Mouse (Mus musculus) stomach, embryonic 15.5 days (tissue): ENCODE results near the gene Csf2rb2. TPM values are rescaled to one million over a fixed set of nuclear protein-coding genes. Genes with fewer than 3 reads are reported as not detected.
A peak's percentile ranks its signal among the peaks of the same experiment; 100 is the strongest.
"Not testable (repeated sequence)": the region's sequence is repeated elsewhere in the genome, so short reads cannot be mapped to it uniquely, and the experiment has no call there.

Experiments used
- ATAC-seq: fragments of 200-750 bp; cut with Nextera tagmentation; 2 replicates; pipeline ENCODE4 v1.8.0; 2017; ENCODE audit warnings: low read depth, moderate number of reproducible peaks, moderate TSS enrichment; ENCODE audit not compliant: insufficient read depth, low FRiP score
- H3K27ac ChIP-seq: fragments of 300-500 bp; sonication (generic); 2 replicates; pipeline ENCODE4 v1.5.1; 2015; ENCODE audit warnings: mild to moderate bottlenecking, inconsistent platforms
- H3K27me3 ChIP-seq: fragments of 300-500 bp; sonication (generic); replicated peaks from 2 replicates; pipeline ENCODE4 v1.6.1; 2015; ENCODE audit warnings: inconsistent platforms
- H3K36me3 ChIP-seq: fragments of 300-500 bp; sonication (generic); 2 replicates; pipeline ENCODE4 v1.6.1; 2015; ENCODE audit warnings: inconsistent platforms
- H3K4me1 ChIP-seq: fragments of 300-500 bp; sonication (generic); 2 replicates; pipeline ENCODE4 v1.6.1; 2015; ENCODE audit warnings: inconsistent platforms
- H3K4me2 ChIP-seq: fragments of 300-500 bp; sonication (generic); 2 replicates; pipeline ENCODE4 v1.6.1; 2015; ENCODE audit warnings: mild to moderate bottlenecking, inconsistent platforms
- H3K4me3 ChIP-seq: fragments of 300-500 bp; sonication (generic); replicated peaks from 2 replicates; pipeline ENCODE4 v1.5.1; 2015; ENCODE audit warnings: inconsistent platforms
- H3K9ac ChIP-seq: fragments of 300-500 bp; sonication (generic); 2 replicates; pipeline ENCODE4 v1.6.1; 2015; ENCODE audit warnings: inconsistent platforms
- H3K9me3 ChIP-seq: fragments of 300-500 bp; sonication (generic); 2 replicates; pipeline ENCODE4 v1.6.1; 2016; ENCODE audit warnings: inconsistent platforms
- WGBS: fragments of 180-500 bp; shearing (Covaris S2); methylation state at CpG from one replicate; pipeline ENCODE4 v1.1.7; 2015; 5-methylcytosine and 5-hydroxymethylcytosine counted together
- polyA plus RNA-seq: library from polyadenylated mRNA; unstranded; fragments of >200 nt; fragmentation: Nextera tagmentation; extraction: Ambion mirVana; gene quantifications from 2 replicates; pipeline ENCODE4 v1.2.1, GENCODE M21; 2015

The Csf2rb2 gene
- polyA plus RNA-seq, 1 experiment from 2014 or later, result 0.54 TPM

- no peak overlapping the region for H3K4me2 ChIP-seq
- no peaks in the 10 kb centered on the region for H3K9me3 ChIP-seq
- peak; percentile 82; the same call in 1 of the 2 replicates for ATAC-seq
- H3K4me1 ChIP-seq, result no peaks in the 10 kb centered on the region
- 56% methylated on average over 4 of the region's 4 CpGs for WGBS
- no peak overlapping the region for H3K27ac ChIP-seq
- H3K4me3 ChIP-seq, result no peak overlapping the region
- H3K9ac ChIP-seq, result no peak overlapping the region
- no peaks in the 10 kb centered on the region for H3K27me3 ChIP-seq
- H3K36me3 ChIP-seq, result no peaks in the 10 kb centered on the region
Observed at GRCm38 (mm10) chr15:78267865-78268264, 37.7 kb downstream of the Csf2rb2 start.

GRCm38 (mm10) chr15:78267441-78267840 is 38.1 kb downstream of the Csf2rb2 start:
- H3K36me3 ChIP-seq, result no peaks in the 10 kb centered on the region
- no peaks in the 10 kb centered on the region for H3K4me1 ChIP-seq
- no peak overlapping the region for H3K4me2 ChIP-seq
- no peaks in the 10 kb centered on the region for H3K9me3 ChIP-seq
- H3K27ac ChIP-seq, result no peak overlapping the region
- ATAC-seq, result no peak
- no peaks in the 10 kb centered on the region for H3K27me3 ChIP-seq
- H3K4me3 ChIP-seq, result no peak overlapping the region
- 81% methylated on average over 10 of the region's 10 CpGs for WGBS
- no peak overlapping the region for H3K9ac ChIP-seq

- H3K27me3 ChIP-seq, result no peaks in the 10 kb centered on the region
- 74% methylated on average over 3 of the region's 3 CpGs for WGBS
Observed at GRCm38 (mm10) chr15:78263286-78263685, 42.2 kb downstream of the Csf2rb2 start.

GRCm38 (mm10) chr15:78260668-78261333 is 44.7 kb downstream of the Csf2rb2 start:
- ATAC-seq, result peak; percentile 43; the same call in 1 of the 2 replicates
- H3K9me3 ChIP-seq, result no peaks in the 10 kb centered on the region

More at GRCm38 (mm10) chr15:78263286-78263685, 42.2 kb downstream of the Csf2rb2 start:
- Histone ChIP-seq H3K9me3 (no peaks in the 10 kb centered on the region), H3K27ac (no peak overlapping the region), H3K36me3 (no peaks in the 10 kb centered on the region), H3K4me2 (no peak overlapping the region), H3K4me1 (no peaks in the 10 kb centered on the region), H3K4me3 (no peak overlapping the region), H3K9ac (no peak overlapping the region)
- ATAC-seq, result no peak

GRCm38 (mm10) chr15:78258246-78258865 is 47.2 kb downstream of the Csf2rb2 start:
- 67% methylated on average over 10 of the region's 10 CpGs for WGBS
- H3K4me3 ChIP-seq, result no peak overlapping the region
- peak overlapping the region; percentile 51; the same call in 1 of the 2 replicates for H3K27ac ChIP-seq
- no peak overlapping the region for H3K9ac ChIP-seq
- 0 out of 2 replicates have a peak, but pooled peaks cover 5% of the 10 kb centered on the region for H3K27me3 ChIP-seq
- H3K4me2 ChIP-seq, result no peak overlapping the region
- H3K9me3 ChIP-seq, result no peaks in the 10 kb centered on the region
- no peaks in the 10 kb centered on the region for H3K36me3 ChIP-seq
- ATAC-seq, result no peak
- H3K4me1 ChIP-seq, result no peaks in the 10 kb centered on the region

More at GRCm38 (mm10) chr15:78260668-78261333, 44.7 kb downstream of the Csf2rb2 start:
- Histone ChIP-seq H3K36me3 (no peaks in the 10 kb centered on the region), H3K4me3 (no peak overlapping the region), H3K27me3 (no peaks in the 10 kb centered on the region), H3K4me1 (no peaks in the 10 kb centered on the region), H3K27ac (no peak overlapping the region), H3K9ac (no peak overlapping the region), H3K4me2 (no peak overlapping the region)
- 61% methylated on average over 13 of the region's 13 CpGs for WGBS

GRCm38 (mm10) chr15:78257326-78258050 is 48.0 kb downstream of the Csf2rb2 start:
- Histone ChIP-seq H3K9ac (no peak overlapping the region), H3K27ac (peak overlapping the region; percentile 51; the same call in 1 of the 2 replicates), H3K4me1 (no peaks in the 10 kb centered on the region), H3K36me3 (no peaks in the 10 kb centered on the region), H3K9me3 (no peaks in the 10 kb centered on the region), H3K4me3 (no peak overlapping the region), H3K27me3 (0 out of 2 replicates have a peak, but pooled peaks cover 5% of the 10 kb centered on the region), H3K4me2 (no peak overlapping the region)
- ATAC-seq, result no peak
- WGBS, result 36% methylated on average over 7 of the region's 7 CpGs

- H3K27ac ChIP-seq, H3K4me2 ChIP-seq, H3K36me3 ChIP-seq, H3K4me3 ChIP-seq, ATAC-seq, H3K9ac ChIP-seq, H3K4me1 ChIP-seq, H3K9me3 ChIP-seq, H3K27me3 ChIP-seq: not testable (repeated sequence)
Observed at GRCm38 (mm10) chr15:78256602-78257259, 48.8 kb downstream of the Csf2rb2 start.

- Histone ChIP-seq H3K4me3 (no peak overlapping the region), H3K27me3 (0 out of 2 replicates have a peak, but pooled peaks cover 5% of the 10 kb centered on the region), H3K36me3 (no peaks in the 10 kb centered on the region), H3K27ac (no peak overlapping the region), H3K9me3 (no peaks in the 10 kb centered on the region), H3K4me1 (no peaks in the 10 kb centered on the region), H3K4me2 (no peak overlapping the region), H3K9ac (no peak overlapping the region)
- no peak for ATAC-seq
- WGBS, result 27% methylated on average over 20 of the region's 20 CpGs
Observed at GRCm38 (mm10) chr15:78254751-78255150, 50.8 kb downstream of the Csf2rb2 start.

GRCm38 (mm10) chr15:78248410-78248809 is 57.1 kb downstream of the Csf2rb2 start:
- no peak overlapping the region for H3K27ac ChIP-seq
- H3K36me3 ChIP-seq, result no peaks in the 10 kb centered on the region
- H3K9me3 ChIP-seq, result no peaks in the 10 kb centered on the region
- no peak overlapping the region for H3K4me3 ChIP-seq
- no peak overlapping the region for H3K4me2 ChIP-seq
- peaks cover 9% of the 10 kb centered on the region for H3K4me1 ChIP-seq
- H3K27me3 ChIP-seq, result no peaks in the 10 kb centered on the region
- 55% methylated on average over 3 of the region's 3 CpGs for WGBS
- H3K9ac ChIP-seq, result no peak overlapping the region
- ATAC-seq, result no peak

- no peak overlapping the region for H3K4me2 ChIP-seq
- peaks cover 10% of the 10 kb centered on the region for H3K4me1 ChIP-seq
- no peaks in the 10 kb centered on the region for H3K9me3 ChIP-seq
- WGBS, result 63% methylated on average over 2 of the region's 2 CpGs
- ATAC-seq, result no peak
- no peaks in the 10 kb centered on the region for H3K36me3 ChIP-seq
- H3K27me3 ChIP-seq, result no peaks in the 10 kb centered on the region
- H3K27ac ChIP-seq, result no peak overlapping the region
- no peak overlapping the region for H3K9ac ChIP-seq
- no peak overlapping the region for H3K4me3 ChIP-seq
Observed at GRCm38 (mm10) chr15:78247659-78248058, 57.9 kb downstream of the Csf2rb2 start.

GRCm38 (mm10) chr15:78246143-78247116 is 59.1 kb downstream of the Csf2rb2 start:
- Histone ChIP-seq H3K27ac (no peak overlapping the region), H3K4me1 (peaks cover 10% of the 10 kb centered on the region), H3K4me3 (no peak overlapping the region), H3K4me2 (no peak overlapping the region), H3K27me3 (no peaks in the 10 kb centered on the region), H3K9me3 (no peaks in the 10 kb centered on the region), H3K36me3 (no peaks in the 10 kb centered on the region), H3K9ac (no peak overlapping the region)
- peak; percentile 44; the same call in 1 of the 2 replicates for ATAC-seq
- 67% methylated on average over 18 of the region's 18 CpGs for WGBS
